Mouse (Mus musculus) stomach, postnatal 0 days (tissue): ENCODE data around the gene Pde6b. TPM values are rescaled to one million over a fixed set of nuclear protein-coding genes. Genes with fewer than 3 reads are reported as not detected.

Source experiments
- ATAC-seq: fragments of 200-750 bp; cut with Nextera tagmentation; 2 replicates; pipeline ENCODE4 v1.8.0; 2017; ENCODE audit not compliant: low FRiP score, low TSS enrichment
- DNase-seq: peaks from one replicate; pipeline ENCODE4 v3.0.0-alpha.2; 2016; ENCODE audit warnings: low spot score
- H3K27ac ChIP-seq: fragments of 300-500 bp; sonication (generic); replicated peaks from 2 replicates; pipeline ENCODE4 v1.5.1; 2014; ENCODE audit warnings: mild to moderate bottlenecking, control low read depth
- H3K27me3 ChIP-seq: fragments of 300-500 bp; sonication (generic); 2 replicates; pipeline ENCODE4 v1.6.1; 2014; ENCODE audit warnings: low read length; ENCODE audit not compliant: control insufficient read depth, insufficient read depth
- H3K36me3 ChIP-seq: fragments of 300-500 bp; sonication (generic); 2 replicates; pipeline ENCODE4 v1.6.1; 2014; ENCODE audit warnings: low read length, mixed read lengths; ENCODE audit not compliant: control insufficient read depth, insufficient read depth
- H3K4me1 ChIP-seq: fragments of 300-500 bp; sonication (generic); replicated peaks from 2 replicates; pipeline ENCODE4 v1.6.1; 2014; ENCODE audit warnings: antibody characterized with exemption; ENCODE audit not compliant: control insufficient read depth, insufficient read depth
- H3K4me2 ChIP-seq: fragments of 300-500 bp; sonication (generic); replicated peaks from 2 replicates; pipeline ENCODE4 v1.6.1; 2014; ENCODE audit warnings: low read depth, mild to moderate bottlenecking, control low read depth, moderate library complexity
- H3K4me3 ChIP-seq: fragments of 300-500 bp; sonication (generic); 2 replicates; pipeline ENCODE4 v1.5.1; 2014; ENCODE audit warnings: low read depth, low read length, control low read depth
- H3K9ac ChIP-seq: fragments of 300-500 bp; sonication (generic); 2 replicates; pipeline ENCODE4 v1.6.1; 2014; ENCODE audit warnings: mild to moderate bottlenecking, low read length, control low read depth, mixed read lengths
- H3K9me3 ChIP-seq: fragments of 300-500 bp; sonication (generic); 2 replicates; pipeline ENCODE4 v1.6.1; 2016; ENCODE audit warnings: low read length; ENCODE audit not compliant: control insufficient read depth
- CTCF ChIP-seq: IDR thresholded peaks from 2 replicates; pipeline ENCODE4 v1.5.1; 2016; ENCODE audit warnings: antibody characterized with exemption, low read depth, mild to moderate bottlenecking, moderate library complexity
- EP300 ChIP-seq: optimal IDR thresholded peaks from 2 replicates; pipeline ENCODE3; 2016; ENCODE audit warnings: antibody characterized with exemption
- WGBS: fragments of 180-500 bp; shearing (Covaris S2); extraction: QIAGEN DNeasy Blood & Tissue Kit; methylation state at CpG from one replicate; pipeline ENCODE4 v1.1.7; 2014; 5-methylcytosine and 5-hydroxymethylcytosine counted together
- polyA plus RNA-seq: library from polyadenylated mRNA; unstranded; fragments of >200 nt; fragmentation: Nextera tagmentation; extraction: Ambion mirVana; gene quantifications from 2 replicates; pipeline ENCODE4 v1.2.1, GENCODE M21; 2015

The Pde6b gene
- polyA plus RNA-seq, 1 experiment from 2014 or later, result 0.12 TPM

GRCm38 (mm10) chr5:108403453-108403852 is 15.3 kb downstream of the Pde6b start:
- no peak for DNase-seq
- H3K4me3 ChIP-seq, result no peak overlapping the region
- H3K27me3 ChIP-seq, result no peaks in the 10 kb centered on the region
- no peaks in the 10 kb centered on the region for H3K9me3 ChIP-seq
- 71% methylated on average over 4 of the region's 4 CpGs for WGBS
- H3K27ac ChIP-seq, result no peak overlapping the region
- no peaks in the 10 kb centered on the region for H3K36me3 ChIP-seq
- no peak for ATAC-seq
- TF ChIP-seq CTCF (no peak), EP300 (no peak)
- no peaks in the 10 kb centered on the region for H3K4me1 ChIP-seq
- H3K4me2 ChIP-seq, result no peak overlapping the region
- H3K9ac ChIP-seq, result no peak overlapping the region

GRCm38 (mm10) chr5:108405460-108405859 is 17.3 kb downstream of the Pde6b start:
- TF ChIP-seq CTCF, result no peak
- no peak for TF ChIP-seq EP300

GRCm38 (mm10) chr5:108406977-108407376 is 18.8 kb downstream of the Pde6b start:
- TF ChIP-seq EP300, result no peak
- TF ChIP-seq CTCF, result no peak
- H3K4me2 ChIP-seq, result no peak overlapping the region
- H3K9ac ChIP-seq, result no peak overlapping the region
- no peak overlapping the region for H3K27ac ChIP-seq
- DNase-seq (no peak), ATAC-seq (no peak)
- H3K4me3 ChIP-seq, result no peak overlapping the region
- no peaks in the 10 kb centered on the region for H3K27me3 ChIP-seq
- no peaks in the 10 kb centered on the region for H3K36me3 ChIP-seq
- H3K4me1 ChIP-seq, result no peaks in the 10 kb centered on the region
- H3K9me3 ChIP-seq, result no peaks in the 10 kb centered on the region
- WGBS, result 63% methylated on average over 2 of the region's 2 CpGs

More at GRCm38 (mm10) chr5:108405460-108405859, 17.3 kb downstream of the Pde6b start:
- H3K27ac ChIP-seq, result no peak overlapping the region
- H3K36me3 ChIP-seq, result no peaks in the 10 kb centered on the region
- no peak overlapping the region for H3K4me3 ChIP-seq
- no peaks in the 10 kb centered on the region for H3K9me3 ChIP-seq
- no peak for ATAC-seq
- H3K27me3 ChIP-seq, result no peaks in the 10 kb centered on the region
- no peak for DNase-seq
- no peak overlapping the region for H3K9ac ChIP-seq
- no peak overlapping the region for H3K4me2 ChIP-seq
- 68% methylated on average over 1 of the region's 1 CpGs for WGBS
- no peaks in the 10 kb centered on the region for H3K4me1 ChIP-seq

DNA sequence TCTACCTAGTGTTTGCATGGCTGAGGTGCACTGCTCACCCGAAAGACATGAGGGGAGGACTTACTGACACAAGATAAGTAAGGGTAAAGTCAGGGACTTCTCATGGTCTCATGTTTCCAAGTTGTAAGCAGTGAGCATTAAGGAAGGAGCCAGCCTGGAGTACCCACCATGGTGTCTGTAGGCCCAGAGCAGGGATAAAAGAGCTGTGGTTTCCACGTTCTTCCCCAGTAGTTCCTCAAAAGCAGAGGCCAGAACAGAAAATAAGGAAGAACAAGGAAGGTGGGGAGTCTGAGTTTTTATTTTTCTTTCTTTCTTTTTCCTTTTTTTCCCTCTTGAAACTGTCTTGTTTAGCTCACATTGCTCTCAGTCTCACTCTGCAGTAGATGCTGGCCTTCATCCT is 26.5 kb downstream of the Pde6b start:
- ATAC-seq, result no peak

GRCm38 (mm10) chr5:108422741-108423140 is 34.5 kb downstream of the Pde6b start:
- H3K9me3 ChIP-seq, result no peaks in the 10 kb centered on the region
- no peak overlapping the region for H3K27ac ChIP-seq
- H3K36me3 ChIP-seq, result no peaks in the 10 kb centered on the region
- ATAC-seq (no peak), DNase-seq (no peak)
- H3K9ac ChIP-seq, result no peak overlapping the region
- H3K4me3 ChIP-seq, result no peak overlapping the region
- WGBS, result 72% methylated on average over 3 of the region's 3 CpGs
- no peak overlapping the region for H3K4me2 ChIP-seq
- no peaks in the 10 kb centered on the region for H3K27me3 ChIP-seq
- no peak for TF ChIP-seq EP300
- TF ChIP-seq CTCF, result no peak
- no peaks in the 10 kb centered on the region for H3K4me1 ChIP-seq

More for the DNA sequence above, 26.5 kb downstream of the Pde6b start:
- no peak for DNase-seq
- no peaks in the 10 kb centered on the region for H3K27me3 ChIP-seq
- H3K4me2 ChIP-seq, result no peak overlapping the region
- H3K9me3 ChIP-seq, result no peaks in the 10 kb centered on the region
- WGBS, result 73% methylated on average over 2 of the region's 2 CpGs
- H3K27ac ChIP-seq, result no peak overlapping the region
- H3K4me3 ChIP-seq, result no peak overlapping the region
- no peak for TF ChIP-seq EP300
- no peak for TF ChIP-seq CTCF
- H3K9ac ChIP-seq, result no peak overlapping the region
- H3K36me3 ChIP-seq, result no peaks in the 10 kb centered on the region
- H3K4me1 ChIP-seq, result no peaks in the 10 kb centered on the region

GRCm38 (mm10) chr5:108423427-108423826 is 35.2 kb downstream of the Pde6b start:
- Histone ChIP-seq H3K4me1 (no peaks in the 10 kb centered on the region), H3K9ac (no peak overlapping the region), H3K9me3 (no peaks in the 10 kb centered on the region), H3K36me3 (no peaks in the 10 kb centered on the region), H3K4me2 (no peak overlapping the region), H3K27me3 (no peaks in the 10 kb centered on the region), H3K4me3 (no peak overlapping the region), H3K27ac (no peak overlapping the region)
- WGBS, result 91% methylated on average over 2 of the region's 2 CpGs
- ATAC-seq (no peak), DNase-seq (no peak)
- no peak for TF ChIP-seq EP300
- no peak for TF ChIP-seq CTCF
